Mouse (Mus musculus) limb, embryonic 15.5 days (tissue): ENCODE measurements around the gene Spag7. TPM values are rescaled to one million over a fixed set of nuclear protein-coding genes. Genes with fewer than 3 reads are reported as not detected.
A peak's percentile ranks its signal among the peaks of the same experiment; 100 is the strongest.

Experiments used
- ATAC-seq: fragments of 200-750 bp; cut with Nextera tagmentation; 2 replicates; pipeline ENCODE4 v1.8.0; 2017; ENCODE audit warnings: low read depth, moderate TSS enrichment; ENCODE audit not compliant: insufficient number of reproducible peaks, low FRiP score, low TSS enrichment
- H3K27ac ChIP-seq: fragments of 300-500 bp; sonication (generic); 2 replicates; pipeline ENCODE4 v1.5.1; 2015; ENCODE audit warnings: moderate library complexity, mild to moderate bottlenecking, inconsistent platforms
- H3K27me3 ChIP-seq: fragments of 300-500 bp; sonication (generic); 2 replicates; pipeline ENCODE4 v1.6.1; 2015; ENCODE audit warnings: inconsistent platforms
- H3K36me3 ChIP-seq: fragments of 300-500 bp; sonication (generic); 2 replicates; pipeline ENCODE4 v1.6.1; 2015; ENCODE audit warnings: inconsistent platforms
- H3K4me1 ChIP-seq: fragments of 300-500 bp; sonication (generic); 2 replicates; pipeline ENCODE4 v1.6.1; 2015; ENCODE audit warnings: inconsistent platforms
- H3K4me2 ChIP-seq: fragments of 300-500 bp; sonication (generic); 2 replicates; pipeline ENCODE4 v1.6.1; 2015; ENCODE audit warnings: mild to moderate bottlenecking, inconsistent platforms
- H3K4me3 ChIP-seq: fragments of 300-500 bp; sonication (generic); 2 replicates; pipeline ENCODE4 v1.5.1; 2015; ENCODE audit warnings: mild to moderate bottlenecking, inconsistent platforms
- H3K9ac ChIP-seq: fragments of 300-500 bp; sonication (generic); 2 replicates; pipeline ENCODE4 v1.6.1; 2015; ENCODE audit warnings: inconsistent platforms
- H3K9me3 ChIP-seq: fragments of 300-500 bp; sonication (generic); 2 replicates; pipeline ENCODE4 v1.6.1; 2016; ENCODE audit warnings: inconsistent platforms
- WGBS: fragments of 180-500 bp; shearing (Covaris S2); methylation state at CpG from one replicate; pipeline ENCODE4 v1.1.7; 2015; 5-methylcytosine and 5-hydroxymethylcytosine counted together
- polyA plus RNA-seq: library from polyadenylated mRNA; unstranded; fragments of >200 nt; fragmentation: Nextera tagmentation; extraction: Ambion mirVana; gene quantifications from 2 replicates; pipeline ENCODE4 v1.2.1, GENCODE M21; 2015

Gene Spag7
- polyA plus RNA-seq, 1 experiment from 2014 or later, result 149 TPM

DNA sequence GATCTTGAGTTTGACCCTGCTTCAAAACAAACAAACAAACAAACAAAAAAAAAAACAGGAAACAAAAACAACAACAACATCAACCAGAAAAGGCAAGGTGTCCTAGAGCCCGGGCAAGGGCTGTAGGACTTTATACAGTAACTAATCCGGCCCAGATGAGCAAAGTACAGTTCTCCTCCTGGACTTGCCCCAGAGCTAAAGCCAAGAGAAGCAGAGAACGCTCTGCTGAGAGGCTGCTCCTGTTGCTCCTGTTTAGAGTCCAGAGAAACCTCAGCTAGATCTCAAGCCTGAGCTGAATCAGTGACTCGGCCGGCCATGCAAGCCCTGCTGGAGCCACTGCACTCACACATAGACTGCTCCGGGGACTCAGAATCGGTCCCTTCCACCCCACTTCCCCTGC is 39.1 kb downstream of the Spag7 start:
- no peaks in the 10 kb centered on the region for H3K4me1 ChIP-seq
- ATAC-seq, result no peak
- H3K27ac ChIP-seq, result no peak overlapping the region
- no peaks in the 10 kb centered on the region for H3K27me3 ChIP-seq
- no peaks in the 10 kb centered on the region for H3K36me3 ChIP-seq
- 69% methylated on average over 7 of the region's 7 CpGs for WGBS
- H3K4me3 ChIP-seq, result no peak overlapping the region
- no peaks in the 10 kb centered on the region for H3K9me3 ChIP-seq
- H3K4me2 ChIP-seq, result no peak overlapping the region
- no peak overlapping the region for H3K9ac ChIP-seq

DNA sequence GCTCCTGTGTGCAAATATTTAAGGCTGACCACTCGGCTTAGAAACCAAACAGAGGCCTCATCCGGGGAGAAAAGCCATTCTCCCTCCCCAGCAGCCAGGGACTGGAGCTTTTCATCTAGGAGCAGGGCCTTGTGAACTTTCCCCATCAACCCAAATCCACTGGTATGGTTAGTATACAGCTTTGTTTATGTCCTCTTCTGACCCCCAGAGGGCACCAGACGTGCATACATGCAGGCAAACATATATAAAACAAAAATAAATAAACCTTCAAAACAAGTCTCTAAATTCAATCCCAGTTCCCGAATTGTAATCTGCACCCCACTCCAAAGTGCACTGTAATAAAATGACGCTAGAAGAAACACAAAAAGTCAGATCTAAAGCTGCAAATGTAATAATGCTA is 39.7 kb downstream of the Spag7 start:
- Histone ChIP-seq H3K27ac (no peak overlapping the region), H3K4me2 (no peak overlapping the region), H3K4me1 (no peaks in the 10 kb centered on the region), H3K4me3 (no peak overlapping the region), H3K36me3 (no peaks in the 10 kb centered on the region), H3K9me3 (no peaks in the 10 kb centered on the region), H3K27me3 (no peaks in the 10 kb centered on the region), H3K9ac (no peak overlapping the region)
- 51% methylated on average over 5 of the region's 5 CpGs for WGBS
- ATAC-seq, result no peak

GRCm38 (mm10) chr11:70628431-70628830 is 40.8 kb downstream of the Spag7 start:
- H3K4me2 ChIP-seq, result no peak overlapping the region
- H3K27me3 ChIP-seq, result no peaks in the 10 kb centered on the region
- no peaks in the 10 kb centered on the region for H3K36me3 ChIP-seq
- no peaks in the 10 kb centered on the region for H3K4me1 ChIP-seq
- H3K4me3 ChIP-seq, result no peak overlapping the region
- no peak overlapping the region for H3K9ac ChIP-seq
- H3K9me3 ChIP-seq, result no peaks in the 10 kb centered on the region
- H3K27ac ChIP-seq, result no peak overlapping the region
- WGBS, result 70% methylated on average over 2 of the region's 2 CpGs
- ATAC-seq, result no peak

DNA sequence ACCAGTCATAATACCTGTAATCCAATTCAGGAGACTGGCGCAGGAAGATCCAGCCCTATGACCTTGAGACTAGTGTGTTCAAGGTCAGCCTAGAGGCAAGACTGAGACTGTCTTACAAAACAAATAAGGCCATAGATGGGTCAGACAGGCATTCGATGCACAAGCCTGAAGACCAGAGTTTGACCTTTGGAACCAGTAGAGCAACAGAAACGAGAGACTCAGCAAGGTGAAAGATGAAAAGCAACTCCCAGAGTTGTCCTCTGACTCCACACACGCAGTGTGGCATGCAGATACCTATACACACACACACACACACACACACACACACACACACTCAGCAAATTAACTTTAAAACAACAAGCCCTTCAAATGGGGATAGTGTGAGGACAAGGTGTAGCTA is 42.3 kb downstream of the Spag7 start:
- ATAC-seq, result no peak
- H3K36me3 ChIP-seq, result no peaks in the 10 kb centered on the region
- no peaks in the 10 kb centered on the region for H3K9me3 ChIP-seq
- H3K4me3 ChIP-seq, result no peak overlapping the region
- no peak overlapping the region for H3K9ac ChIP-seq
- WGBS, result 70% methylated on average over 4 of the region's 4 CpGs
- no peak overlapping the region for H3K4me2 ChIP-seq
- no peak overlapping the region for H3K27ac ChIP-seq
- no peaks in the 10 kb centered on the region for H3K4me1 ChIP-seq
- no peaks in the 10 kb centered on the region for H3K27me3 ChIP-seq

DNA sequence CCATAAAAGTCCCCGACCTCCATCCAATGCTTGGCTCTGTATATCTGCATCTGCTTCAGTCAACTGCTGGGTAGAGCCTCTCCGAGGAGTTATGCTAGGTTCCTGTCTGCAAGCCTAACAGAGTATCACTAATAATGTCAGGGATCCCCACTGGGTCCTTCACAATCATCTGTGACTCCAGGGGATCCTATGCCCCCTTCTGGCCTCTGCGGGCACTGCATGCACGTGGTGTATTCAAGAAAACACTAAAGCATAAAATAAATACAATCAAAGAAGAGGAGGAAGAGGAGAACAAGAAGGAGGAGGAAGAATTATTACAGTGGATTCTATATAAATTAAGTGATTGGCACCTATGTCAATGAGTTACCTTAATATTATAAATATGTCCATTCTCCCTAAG is 43.7 kb downstream of the Spag7 start:
- no peak overlapping the region for H3K27ac ChIP-seq
- H3K27me3 ChIP-seq, result no peaks in the 10 kb centered on the region
- ATAC-seq, result no peak
- H3K4me1 ChIP-seq, result no peaks in the 10 kb centered on the region
- 42% methylated on average over 4 of the region's 4 CpGs for WGBS
- no peak overlapping the region for H3K9ac ChIP-seq
- H3K4me3 ChIP-seq, result no peak overlapping the region
- H3K4me2 ChIP-seq, result no peak overlapping the region
- no peaks in the 10 kb centered on the region for H3K9me3 ChIP-seq
- H3K36me3 ChIP-seq, result no peaks in the 10 kb centered on the region

DNA sequence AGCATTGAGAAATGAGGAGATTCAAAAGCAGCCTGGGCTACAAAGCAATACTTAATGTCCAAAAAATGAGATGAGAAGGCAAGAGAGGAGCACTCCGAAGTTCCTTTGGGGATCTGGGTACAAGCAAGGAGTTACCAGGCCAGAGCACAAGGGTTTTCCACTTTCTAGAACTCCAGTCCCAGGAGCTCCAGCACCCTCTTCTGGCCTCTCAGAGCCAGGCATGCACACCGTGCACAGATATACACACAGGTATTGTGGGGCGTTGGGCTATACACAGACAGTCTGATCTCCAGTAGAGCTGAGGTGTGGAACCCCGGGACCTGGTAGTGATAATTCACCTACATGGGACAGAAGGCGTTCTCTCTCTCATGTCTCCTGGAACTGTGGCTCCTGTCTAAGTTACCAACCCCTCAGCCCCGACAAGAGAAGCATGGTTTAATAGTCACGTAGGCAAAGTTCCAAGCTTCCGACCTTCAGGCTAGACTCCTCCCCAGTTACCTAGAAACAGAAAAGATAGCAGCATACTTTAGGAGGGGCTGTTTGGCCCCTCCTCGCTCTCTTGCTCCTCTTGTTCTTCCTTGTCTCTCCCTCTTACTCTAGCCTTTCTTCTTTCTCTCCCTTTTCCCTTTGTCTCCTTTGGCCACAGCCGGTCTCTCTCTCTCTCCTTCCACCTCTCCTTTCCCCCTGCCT is 46.0 kb downstream of the Spag7 start:
- Histone ChIP-seq H3K9ac (no peak overlapping the region), H3K4me1 (no peaks in the 10 kb centered on the region), H3K27me3 (no peaks in the 10 kb centered on the region), H3K36me3 (no peaks in the 10 kb centered on the region), H3K27ac (no peak overlapping the region), H3K4me2 (no peak overlapping the region), H3K4me3 (no peak overlapping the region), H3K9me3 (no peaks in the 10 kb centered on the region)
- no peak for ATAC-seq
- WGBS, result 77% methylated on average over 10 of the region's 10 CpGs

GRCm38 (mm10) chr11:70621972-70622814 is 47.0 kb downstream of the Spag7 start:
- no peak overlapping the region for H3K4me2 ChIP-seq
- H3K36me3 ChIP-seq, result no peaks in the 10 kb centered on the region
- no peak for ATAC-seq
- H3K9me3 ChIP-seq, result no peaks in the 10 kb centered on the region
- WGBS, result 37% methylated on average over 7 of the region's 7 CpGs
- no peak overlapping the region for H3K9ac ChIP-seq
- no peaks in the 10 kb centered on the region for H3K27me3 ChIP-seq
- 0 out of 2 replicates have a peak overlapping the region, but pooled peaks have one; percentile 11 for H3K27ac ChIP-seq
- no peaks in the 10 kb centered on the region for H3K4me1 ChIP-seq
- no peak overlapping the region for H3K4me3 ChIP-seq

DNA sequence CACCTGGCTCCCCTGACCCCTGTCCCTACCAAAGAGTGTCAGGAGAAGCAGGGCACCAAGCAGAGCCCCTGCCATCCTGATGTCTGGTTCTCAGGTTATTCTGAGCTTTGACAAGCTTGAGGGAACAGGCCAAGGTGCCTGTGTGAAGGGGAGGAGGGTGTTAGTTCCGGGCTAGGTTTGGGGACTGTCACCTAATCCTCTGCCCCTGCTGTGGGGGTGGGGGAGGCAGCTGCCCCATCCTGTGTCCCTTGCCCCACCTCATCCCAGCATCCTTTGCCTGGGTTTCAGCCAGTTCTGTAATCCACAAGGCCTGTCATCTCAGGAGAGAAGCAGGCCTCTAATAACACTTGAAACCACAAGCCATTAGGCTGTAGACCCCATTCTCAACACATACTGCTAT is 50.1 kb downstream of the Spag7 start, which contains the start of gene Chrne:
Gene Chrne, minus strand, starts transcription at position 116 of the 400 bp plus-strand sequence.
- H3K4me2 ChIP-seq, result no peak within 1 kb of the TSS
- 43% methylated on average over 1 of the region's 1 CpGs for WGBS
- H3K4me1 ChIP-seq, result peaks cover 15% of the 10 kb centered on the region
- no peak within 1 kb of the TSS for H3K27ac ChIP-seq
- H3K9ac ChIP-seq, result no peak within 1 kb of the TSS
- H3K9me3 ChIP-seq, result no peaks in the 10 kb centered on the region
- ATAC-seq, result no peak
- H3K4me3 ChIP-seq, result no peak within 1 kb of the TSS
- no peaks in the 10 kb centered on the region for H3K36me3 ChIP-seq
- no peaks in the 10 kb centered on the region for H3K27me3 ChIP-seq

DNA sequence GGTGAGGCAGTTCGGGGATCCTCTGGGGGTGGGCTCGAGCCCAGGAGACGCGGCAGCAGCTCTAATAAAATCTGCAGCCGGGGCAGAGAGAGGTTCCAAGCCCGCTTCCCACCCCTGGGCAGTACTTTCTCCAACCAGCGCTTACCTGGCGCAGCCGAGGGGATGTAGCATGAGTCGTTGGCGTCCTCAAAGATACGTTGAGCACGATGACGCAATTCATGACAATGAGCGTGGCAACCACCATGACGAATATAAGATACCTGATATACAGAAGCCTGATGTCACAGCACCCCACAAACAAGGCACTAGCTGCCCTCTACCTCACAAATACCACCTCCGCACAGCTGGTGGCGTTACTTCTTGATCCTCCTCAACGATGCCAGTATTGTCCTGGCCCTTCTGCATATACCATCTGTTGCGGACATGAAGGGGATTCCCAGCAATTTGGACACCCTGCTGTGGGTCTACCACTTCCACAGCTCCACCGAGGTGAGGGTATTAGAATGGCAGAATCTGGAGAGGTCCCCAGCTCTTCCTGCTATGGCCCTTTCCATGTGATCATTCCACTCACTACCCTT is 53.6 kb downstream of the Spag7 start, which contains the start of gene 4930544D05Rik:
Gene 4930544D05Rik, plus strand, starts transcription at position 333 of the 578 bp plus-strand sequence.
- Histone ChIP-seq H3K4me3 (peak within 1 kb of the TSS; percentile 41), H3K9me3 (no peaks in the 10 kb centered on the region), H3K36me3 (peaks cover 27% of the 10 kb centered on the region), H3K4me2 (peak within 1 kb of the TSS; percentile 91), H3K9ac (peak within 1 kb of the TSS; percentile 44; the same call in 1 of the 2 replicates), H3K27me3 (no peaks in the 10 kb centered on the region), H3K4me1 (peaks cover 15% of the 10 kb centered on the region), H3K27ac (peak within 1 kb of the TSS; percentile 34)
- 12% methylated on average over 21 of the region's 21 CpGs for WGBS
- ATAC-seq, result no peak

GRCm38 (mm10) chr11:70615074-70615473 is 54.1 kb downstream of the Spag7 start:
- Histone ChIP-seq H3K4me3 (peak overlapping the region; percentile 41), H3K27ac (peak overlapping the region; percentile 34), H3K36me3 (peaks cover 32% of the 10 kb centered on the region), H3K9ac (peak overlapping the region; percentile 44; the same call in 1 of the 2 replicates), H3K4me1 (peaks cover 15% of the 10 kb centered on the region), H3K4me2 (peak overlapping the region; percentile 91), H3K27me3 (no peaks in the 10 kb centered on the region), H3K9me3 (no peaks in the 10 kb centered on the region)
- WGBS, result 2% methylated on average over 17 of the region's 17 CpGs
- ATAC-seq, result peak; percentile 71
